Mouse (Mus musculus) forebrain, postnatal 0 days (tissue): Measurements from ENCODE around the gene Jag1. TPM values are rescaled to one million over a fixed set of nuclear protein-coding genes. Genes with fewer than 3 reads are reported as not detected.

Experiments used
- ATAC-seq: fragments of 200-750 bp; cut with Nextera tagmentation; 2 replicates; pipeline ENCODE4 v1.8.0; 2017; ENCODE audit warnings: mild to moderate bottlenecking, moderate library complexity
- DNase-seq: peaks from one replicate; pipeline ENCODE4 v3.0.0-alpha.2; 2015
- H3K27ac ChIP-seq: fragments of 300-500 bp; sonication (generic); 2 replicates; pipeline ENCODE4 v1.5.1; 2014; ENCODE audit warnings: low read depth, mild to moderate bottlenecking, antibody characterized with exemption, low read length, moderate library complexity, mixed read lengths
- H3K27me3 ChIP-seq: fragments of 300-500 bp; sonication (generic); 2 replicates; pipeline ENCODE4 v1.6.1; 2014; ENCODE audit warnings: mild to moderate bottlenecking, low read length, mixed read lengths; ENCODE audit not compliant: insufficient read depth
- H3K36me3 ChIP-seq: fragments of 300-500 bp; sonication (generic); 2 replicates; pipeline ENCODE4 v1.6.1; 2014; ENCODE audit warnings: mild to moderate bottlenecking, moderate library complexity; ENCODE audit not compliant: insufficient read depth
- H3K4me1 ChIP-seq: fragments of 300-500 bp; sonication (generic); 2 replicates; pipeline ENCODE4 v1.6.1; 2014; ENCODE audit warnings: antibody characterized with exemption; ENCODE audit not compliant: insufficient read depth
- H3K4me2 ChIP-seq: fragments of 300-500 bp; sonication (generic); 2 replicates; pipeline ENCODE4 v1.6.1; 2014; ENCODE audit warnings: low read depth, mild to moderate bottlenecking, moderate library complexity
- H3K4me3 ChIP-seq: fragments of 300-500 bp; sonication (generic); 2 replicates; pipeline ENCODE4 v1.5.1; 2014; ENCODE audit warnings: low read depth, low read length, mixed read lengths
- H3K9ac ChIP-seq: fragments of 300-500 bp; sonication (generic); 2 replicates; pipeline ENCODE4 v1.6.1; 2014; ENCODE audit warnings: mild to moderate bottlenecking
- H3K9me3 ChIP-seq: fragments of 300-500 bp; sonication (generic); 2 replicates; pipeline ENCODE4 v1.6.1; 2016; ENCODE audit warnings: low read length
- CTCF ChIP-seq: sonication (generic); IDR thresholded peaks from 2 replicates; pipeline ENCODE4 v1.5.1; 2016; ENCODE audit warnings: antibody characterized with exemption, control low read depth, low read depth
- WGBS: fragments of 180-500 bp; shearing (Covaris S2); extraction: QIAGEN DNeasy Blood & Tissue Kit; methylation state at CpG from one replicate; pipeline ENCODE4 v1.1.7; 2014; 5-methylcytosine and 5-hydroxymethylcytosine counted together
- polyA plus RNA-seq: library from polyadenylated mRNA; unstranded; fragments of >200 nt; fragmentation: Nextera tagmentation; extraction: Ambion mirVana; gene quantifications from 2 replicates; pipeline ENCODE4 v1.2.1, GENCODE M21; 2015
- total RNA-seq: library from RNA; depleted of rRNA; stranded (reverse); fragments of >200 nt; gene quantifications from 2 replicates; pipeline ENCODE4 v1.2.3, GENCODE M21; 2014

The Jag1 gene
- total and polyA plus RNA-seq, 2 experiments from 2014 or later: 4.1 to 10.3 TPM

- no peak overlapping the region for H3K4me3 ChIP-seq
- no peaks in the 10 kb centered on the region for H3K27me3 ChIP-seq
- no peak overlapping the region for H3K4me2 ChIP-seq
- H3K9ac ChIP-seq: no peak overlapping the region
- ATAC-seq: no peak
- TF ChIP-seq CTCF: no peak
- WGBS: 23% methylated on average over 6 of the region's 6 CpGs
- no peaks in the 10 kb centered on the region for H3K9me3 ChIP-seq
- H3K4me1 ChIP-seq: no peaks in the 10 kb centered on the region
- DNase-seq: no peak
- H3K36me3 ChIP-seq: 0 out of 2 replicates have a peak, but pooled peaks cover 3% of the 10 kb centered on the region
- no peak overlapping the region for H3K27ac ChIP-seq
Observed at GRCm38 (mm10) chr2:137099211-137099734, 17.2 kb downstream of the Jag1 start.

GRCm38 (mm10) chr2:137098269-137099035 lies 18.0 kb downstream of the Jag1 start:
- Histone ChIP-seq H3K4me2 (no peak overlapping the region), H3K4me1 (no peaks in the 10 kb centered on the region), H3K27me3 (no peaks in the 10 kb centered on the region), H3K9ac (no peak overlapping the region), H3K36me3 (no peaks in the 10 kb centered on the region), H3K27ac (no peak overlapping the region), H3K9me3 (no peaks in the 10 kb centered on the region), H3K4me3 (no peak overlapping the region)
- 44% methylated on average over 11 of the region's 11 CpGs for WGBS
- TF ChIP-seq CTCF: no peak
- DNase-seq (no peak), ATAC-seq (no peak)

GRCm38 (mm10) chr2:137096981-137097460 lies 19.4 kb downstream of the Jag1 start:
- no peak overlapping the region for H3K9ac ChIP-seq
- H3K4me3 ChIP-seq: no peak overlapping the region
- no peak overlapping the region for H3K27ac ChIP-seq
- ATAC-seq: no peak
- H3K9me3 ChIP-seq: no peaks in the 10 kb centered on the region
- no peak for TF ChIP-seq CTCF
- peaks cover 3% of the 10 kb centered on the region; the same call in 1 of the 2 replicates for H3K4me1 ChIP-seq
- no peak for DNase-seq
- 14% methylated on average over 5 of the region's 5 CpGs for WGBS
- no peaks in the 10 kb centered on the region for H3K36me3 ChIP-seq
- H3K27me3 ChIP-seq: no peaks in the 10 kb centered on the region
- no peak overlapping the region for H3K4me2 ChIP-seq

- Histone ChIP-seq H3K4me3 (no peak overlapping the region), H3K4me2 (no peak overlapping the region), H3K27ac (no peak overlapping the region), H3K27me3 (no peaks in the 10 kb centered on the region), H3K36me3 (peaks cover 4% of the 10 kb centered on the region; the same call in 1 of the 2 replicates), H3K4me1 (peaks cover 3% of the 10 kb centered on the region; the same call in 1 of the 2 replicates), H3K9me3 (no peaks in the 10 kb centered on the region), H3K9ac (no peak overlapping the region)
- no peak for ATAC-seq
- no peak for TF ChIP-seq CTCF
- 62% methylated on average over 8 of the region's 8 CpGs for WGBS
- DNase-seq: no peak
Observed at GRCm38 (mm10) chr2:137094301-137094700, 22.1 kb downstream of the Jag1 start.

- H3K4me3 ChIP-seq: no peak overlapping the region
- H3K9me3 ChIP-seq: no peaks in the 10 kb centered on the region
- no peak for TF ChIP-seq CTCF
- no peaks in the 10 kb centered on the region for H3K27me3 ChIP-seq
- H3K27ac ChIP-seq: no peak overlapping the region
- H3K4me2 ChIP-seq: no peak overlapping the region
- peaks cover 3% of the 10 kb centered on the region; the same call in 1 of the 2 replicates for H3K4me1 ChIP-seq
- WGBS: 30% methylated on average over 7 of the region's 7 CpGs
- peaks cover 4% of the 10 kb centered on the region for H3K36me3 ChIP-seq
- H3K9ac ChIP-seq: no peak overlapping the region
- ATAC-seq: no peak
- no peak for DNase-seq
Observed at GRCm38 (mm10) chr2:137093298-137093630, 23.2 kb downstream of the Jag1 start.

GRCm38 (mm10) chr2:137092523-137093297 lies 23.7 kb downstream of the Jag1 start:
- H3K4me3 ChIP-seq: no peak overlapping the region
- peaks cover 3% of the 10 kb centered on the region; the same call in 1 of the 2 replicates for H3K4me1 ChIP-seq
- 18% methylated on average over 10 of the region's 10 CpGs for WGBS
- ATAC-seq (peak; percentile 23; the same call in 1 of the 2 replicates), DNase-seq (no peak)
- peaks cover 10% of the 10 kb centered on the region for H3K36me3 ChIP-seq
- no peak for TF ChIP-seq CTCF
- H3K9me3 ChIP-seq: no peaks in the 10 kb centered on the region
- no peak overlapping the region for H3K27ac ChIP-seq
- no peak overlapping the region for H3K9ac ChIP-seq
- no peak overlapping the region for H3K4me2 ChIP-seq
- H3K27me3 ChIP-seq: no peaks in the 10 kb centered on the region
